Mouse (Mus musculus) embryo, embryonic 10.5 days (tissue): Measurements from ENCODE around the gene Pdzd9.

Experiments
- DNase-seq: peaks from one replicate; pipeline ENCODE4 v3.0.0-alpha.2; 2015; ENCODE audit warnings: low spot score

The Pdzd9 gene

GRCm38 (mm10) chr7:120635362-120635781 is 34.8 kb downstream of the Pdzd9 start:
- DNase-seq = no peak

DNA sequence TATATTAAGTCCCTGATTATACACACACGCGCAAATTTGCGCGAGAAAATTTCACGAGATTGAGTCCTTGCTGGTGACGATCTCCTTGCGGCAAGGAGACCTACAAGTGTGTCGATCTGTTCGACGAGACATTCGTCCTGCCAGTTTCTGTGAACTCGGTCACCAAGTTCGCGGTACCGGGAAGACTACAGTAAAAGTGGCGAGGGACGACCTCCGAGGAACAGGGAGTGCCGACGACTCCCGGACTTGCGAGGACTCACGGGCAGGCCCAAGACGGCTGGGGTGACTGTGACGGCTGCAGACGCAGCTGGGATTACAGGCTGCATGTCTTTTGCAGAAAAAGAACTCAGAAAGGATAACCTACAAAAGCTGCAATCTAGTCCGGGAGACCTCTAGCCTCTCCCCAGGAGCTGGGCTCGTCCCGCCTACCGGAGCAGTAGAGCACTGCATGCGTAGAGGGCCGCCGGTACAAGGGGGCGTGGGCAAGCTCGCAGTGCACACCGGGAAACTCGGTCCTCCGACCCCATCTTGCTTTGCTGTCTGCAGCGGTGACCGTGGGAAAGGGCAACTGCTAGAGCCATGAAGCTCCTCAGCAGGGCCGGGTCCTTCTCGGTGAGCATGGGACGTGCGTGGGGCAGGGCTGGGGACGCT is 35.3 kb downstream of the Pdzd9 start, which contains the start of gene Uqcrc2:
Gene Uqcrc2, plus strand, starts transcription at position 466 of the 651 bp plus-strand sequence.
- DNase-seq = peak; percentile 95

DNA sequence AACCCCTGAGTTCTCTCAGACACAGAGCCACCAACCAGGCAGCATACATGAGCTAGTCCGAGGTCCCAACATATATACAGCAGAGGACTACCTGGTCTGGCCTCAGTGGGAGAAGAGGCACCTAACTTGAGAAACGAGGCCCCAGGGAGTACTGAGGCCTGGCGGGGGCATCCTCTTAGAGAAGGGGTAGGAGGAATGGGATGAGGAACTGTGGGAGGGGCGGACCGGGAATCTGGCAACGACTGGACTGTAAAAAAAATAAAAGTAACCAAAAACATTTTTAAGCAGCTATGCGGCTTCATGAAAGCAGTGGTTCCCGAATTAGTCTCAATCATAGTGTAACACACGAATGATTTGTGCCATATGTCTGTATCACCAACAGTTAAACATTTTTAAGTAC is 35.8 kb downstream of the Pdzd9 start:
- peak; percentile 39 for DNase-seq

DNA sequence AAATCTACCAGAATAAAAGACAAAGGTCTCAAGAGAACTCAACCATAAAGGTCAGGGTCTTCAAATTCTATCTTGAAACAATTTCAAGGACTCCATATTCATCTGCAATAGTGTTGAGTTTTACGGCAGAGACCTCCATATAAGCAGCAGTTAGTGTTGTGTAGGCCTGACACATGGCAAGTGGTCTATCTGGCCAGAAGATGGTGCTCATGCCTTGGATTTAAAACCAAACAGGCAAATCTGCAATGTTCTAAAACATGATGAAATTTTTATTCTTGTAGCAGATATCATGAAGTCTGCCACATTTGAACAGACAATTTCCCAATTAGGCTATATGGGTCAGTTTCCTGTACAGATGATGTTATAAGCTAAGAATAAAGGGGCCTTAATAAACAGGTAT is 37.6 kb downstream of the Pdzd9 start:
- peak; percentile 15 for DNase-seq

DNA sequence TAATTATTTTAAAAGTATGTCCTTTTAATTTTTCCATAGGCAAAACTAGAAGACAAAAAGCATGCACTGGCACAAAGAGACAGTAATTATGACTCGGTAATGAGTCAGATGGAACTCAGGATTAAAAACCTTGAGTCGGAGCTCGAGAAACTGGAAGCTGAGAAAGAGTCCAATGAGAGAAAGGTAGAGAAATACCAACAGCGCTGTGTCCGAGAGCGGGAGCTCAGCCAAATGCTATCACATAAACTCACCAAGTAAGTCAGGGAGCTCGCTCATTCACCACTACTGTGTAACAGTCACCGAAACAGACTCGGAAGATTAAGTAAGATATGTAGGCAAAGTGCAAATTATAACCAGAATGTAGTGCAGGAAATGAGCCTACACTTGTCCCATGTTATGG is 49.3 kb downstream of the Pdzd9 start:
- DNase-seq = no peak

GRCm38 (mm10) chr7:120620075-120620771 is 49.9 kb downstream of the Pdzd9 start:
- no peak for DNase-seq
